Mouse (Mus musculus) MEL (cell line): ENCODE measurements around the gene Rbfox2.

Source experiments
- CHD2 ChIP-seq: IDR thresholded peaks from 2 replicates; pipeline ENCODE4 v1.6.1; 2011; ENCODE audit warnings: low read length, improper control_type of control experiment
- EP300 ChIP-seq, 2 experiments: IDR thresholded peaks; 2 replicates each; pipeline ENCODE4 v1.6.1; 2011; ENCODE audit warnings: improper control_type of control experiment in 2 of 2, low read length in 2 of 2, low read depth in 1 of 2, mild to moderate bottlenecking in 1 of 2
- GABPA ChIP-seq: IDR thresholded peaks from 2 replicates; pipeline ENCODE4 v1.6.1; 2012; ENCODE audit warnings: low read depth, mild to moderate bottlenecking, inconsistent platforms, low read length, improper control_type of control experiment, moderate library complexity
- POLR2A ChIP-seq, 2 experiments: IDR thresholded peaks; 2 replicates each; pipeline ENCODE4 v1.6.1; 2011 to 2012; ENCODE audit warnings: low read length in 2 of 2, mild to moderate bottlenecking in 2 of 2, control low read depth in 1 of 2, improper control_type of control experiment in 1 of 2, low read depth in 1 of 2, moderate library complexity in 1 of 2; ENCODE audit not compliant: control insufficient read depth in 1 of 2, insufficient read depth in 1 of 2, poor library complexity in 1 of 2
- ZC3H11A ChIP-seq: IDR thresholded peaks from 2 replicates; pipeline ENCODE4 v1.6.1; 2012; ENCODE audit warnings: low read depth, mild to moderate bottlenecking, inconsistent platforms, low read length, improper control_type of control experiment

- TF ChIP-seq EP300 (IDR thresholded peaks at IDR 0.05; ENCODE audit: low read depth in 1 of 2, low read length in 2 of 2) = no peak
- TF ChIP-seq POLR2A (IDR thresholded peaks at IDR 0.05; ENCODE audit: control insufficient read depth in 1 of 2, insufficient read depth in 1 of 2, low read depth in 1 of 2, low read length in 2 of 2, poor library complexity in 1 of 2) = no peak
- TF ChIP-seq ZC3H11A = no peak
- TF ChIP-seq CHD2 = no peak
- TF ChIP-seq GABPA = no peak
Measured at GRCm38 (mm10) chr15:77257437-77258229, 49.2 kb downstream of the Rbfox2 start.
